Mouse (Mus musculus): ENCODE data around the gene Crot. TPM values are rescaled to one million over a fixed set of nuclear protein-coding genes. Genes with fewer than 3 reads are reported as not detected.

Crot gene
- polyA plus RNA-seq, 1 experiment from 2014 or later = 70.0 TPM

- no peaks in the 10 kb centered on the region for H3K27me3 ChIP-seq (ENCODE audit: insufficient read depth, low read length)
- WGBS = 89% methylated on average over 2 of the region's 2 CpGs
- H3K4me2 ChIP-seq (ENCODE audit: low read length) = no peak overlapping the region
- H3K27ac ChIP-seq = no peak overlapping the region
- no peak overlapping the region for H3K9ac ChIP-seq (ENCODE audit: low read depth, low read length)
- no peak for DNase-seq (ENCODE audit: low spot score)
- TF ChIP-seq CTCF (IDR thresholded peaks at IDR 0.05; ENCODE audit: low read depth) = no peak
- no peak overlapping the region for H3K4me3 ChIP-seq (replicated peaks; ENCODE audit: low read depth, low read length)
- H3K9me3 ChIP-seq (replicated peaks; ENCODE audit: low read length) = no peaks in the 10 kb centered on the region
- ATAC-seq (replicated peaks; ENCODE audit: low FRiP score, low read depth) = no peak
- no peaks in the 10 kb centered on the region for H3K36me3 ChIP-seq (ENCODE audit: insufficient read depth, low read length)
- H3K4me1 ChIP-seq (replicated peaks; ENCODE audit: insufficient read depth, low read length) = no peaks in the 10 kb centered on the region
These were observed 80.7 kb downstream of the Crot start for GRCm38 (mm10) chr5:8916400-8916799.

Other genes with a start within 250 kb of the Crot start
- 0.62 and 1.4 TPM in 2 replicates for gene Abcb1b, start 199.2 kb downstream of the Crot start, polyA plus RNA-seq (2015; fragmentation: Nextera tagmentation; extraction: Ambion mirVana)
- 0.11 and 0.16 TPM in 2 replicates for gene Abcb4, start 103.6 kb downstream of the Crot start, polyA plus RNA-seq (2015; fragmentation: Nextera tagmentation; extraction: Ambion mirVana)
- gene Tmem243, start 103.3 kb upstream of the Crot start, polyA plus RNA-seq (2015; fragmentation: Nextera tagmentation; extraction: Ambion mirVana) = 47.5 and 50.4 TPM in 2 replicates
- 25.1 and 26.0 TPM in 2 replicates for gene Dmtf1, start 164.5 kb upstream of the Crot start, polyA plus RNA-seq (2015; fragmentation: Nextera tagmentation; extraction: Ambion mirVana)